Mouse (Mus musculus) ES-Bruce4 (cell line): Measurements from ENCODE around the gene Tcf7l1.

Experiments
- CTCF ChIP-seq: IDR thresholded peaks from one replicate; pipeline ENCODE4 v1.8.1; 2011; ENCODE audit warnings: low read depth, low read length
- EP300 ChIP-seq: IDR thresholded peaks from 2 replicates; pipeline ENCODE4 v1.6.1; 2011; ENCODE audit warnings: low read depth, low read length; ENCODE audit not compliant: insufficient read depth
- POLR2A ChIP-seq: IDR thresholded peaks from one replicate; pipeline ENCODE4 v1.8.1; 2011; ENCODE audit warnings: low read length; ENCODE audit not compliant: insufficient read depth

DNA sequence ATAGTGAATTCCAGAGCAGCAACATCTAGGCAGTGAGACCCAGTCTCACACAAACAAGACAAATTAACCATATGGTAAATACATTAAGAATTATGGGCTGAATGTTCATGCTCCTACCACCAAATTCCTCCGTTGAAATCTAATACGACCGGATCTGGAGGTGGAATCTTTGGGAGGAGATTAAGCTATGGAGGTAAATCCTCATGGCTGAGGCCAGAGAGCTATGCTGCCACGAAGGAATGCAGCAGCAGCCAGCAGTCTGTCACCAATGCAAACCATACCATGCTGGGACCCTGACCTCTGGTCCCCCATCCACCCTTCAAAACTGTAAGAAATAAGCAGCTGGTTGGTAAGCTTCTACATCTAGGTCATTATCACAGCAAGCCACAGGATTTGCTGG lies 41.9 kb downstream of the Tcf7l1 start:
- no peak for TF ChIP-seq POLR2A
- TF ChIP-seq CTCF, result no peak
- TF ChIP-seq EP300, result no peak
